Mouse (Mus musculus): ENCODE results near the gene Mki67.

DNA sequence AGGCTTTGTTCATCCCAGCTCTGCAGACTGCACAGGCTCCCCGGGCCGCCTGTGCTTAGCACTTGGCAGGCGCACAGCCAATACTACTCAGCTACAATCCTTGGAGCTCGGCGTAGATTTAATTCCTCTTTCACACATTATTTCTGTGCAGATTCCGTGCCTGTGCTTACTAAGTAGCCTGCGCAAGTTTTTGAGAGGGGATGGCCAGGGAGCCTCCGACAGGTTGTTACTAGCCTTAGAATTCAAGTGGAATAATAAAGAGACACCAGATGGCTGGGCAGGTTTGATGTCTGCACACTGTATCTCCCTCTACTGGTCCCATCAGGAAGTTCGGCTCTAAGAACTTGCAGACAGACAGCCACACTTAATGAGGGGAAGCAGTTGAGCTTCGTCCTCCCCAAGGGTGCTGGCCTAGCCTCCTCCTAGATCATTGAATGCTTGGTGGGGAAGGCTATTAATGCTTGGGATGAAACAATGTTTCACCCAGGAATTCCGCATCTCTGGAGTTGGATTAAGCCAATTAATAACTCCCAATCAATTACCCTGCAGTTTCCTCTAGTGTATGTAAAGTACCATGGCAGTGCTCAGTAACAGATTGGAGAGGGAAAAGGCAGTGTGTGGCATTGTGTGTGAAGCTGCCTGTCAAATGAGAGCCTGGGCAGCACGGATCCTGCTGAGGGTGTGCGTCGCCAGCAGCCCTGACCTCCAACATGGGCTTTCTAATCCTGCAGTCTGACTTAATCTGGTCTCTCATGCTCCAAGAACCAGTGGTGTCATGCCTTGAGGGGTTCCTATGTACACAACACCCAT, 74.3 kb downstream of the Mki67 start:
- TF ChIP-seq CTCF (IDR thresholded peaks at IDR 0.05) (peak; percentile 70), EP300 (IDR thresholded peaks at IDR 0.05) (no peak)

Measured in lung, postnatal 0 days (tissue).